ENCODE assay signal across 23 mouse cellular contexts in genomic region chr2:70614745-70615351, GRCm38 (mm10). TPM values are rescaled to one million over a fixed set of nuclear protein-coding genes. Genes with fewer than 3 reads are reported as not detected.
DNase-seq lines count a peak whose midpoint lies in the region; ATAC-seq and TF ChIP-seq lines count a peak whose summit lies in the region.
"Had no signal": no experiment of that assay in that cellular context is flagged by ENCODE, and none has a peak within 500 bp of the region (broad histone marks: within the 10 kb centered on the region; RNA-seq: fewer than 3 reads in every experiment).

No protein-coding gene starts in this region.

- H3K27me3 ChIP-seq in forebrain, postnatal 0 days (ENCODE audit: insufficient read depth, low read length) = no peaks in the 10 kb centered on the region
- no peaks in the 10 kb centered on the region for H3K27me3 ChIP-seq in intestine, postnatal 0 days (replicated peaks; ENCODE audit: control insufficient read depth, insufficient read depth, low read length)
- H3K27me3 ChIP-seq: embryonic facial prominence, embryonic 13.5 days; heart, embryonic 13.5 days; neural tube, embryonic 15.5 days had no signal

- WGBS in forebrain, postnatal 0 days = 86% methylated on average over 7 of the region's 7 CpGs
- 73% methylated on average over 7 of the region's 7 CpGs for WGBS in intestine, postnatal 0 days

- no peak for TF ChIP-seq CTCF in forebrain, postnatal 0 days (IDR thresholded peaks at IDR 0.05; ENCODE audit: low read depth)
- no peak for TF ChIP-seq CTCF in intestine, postnatal 0 days (IDR thresholded peaks at IDR 0.05; ENCODE audit: low read depth)

- no peak overlapping the region for H3K9ac ChIP-seq in forebrain, postnatal 0 days
- H3K9ac ChIP-seq in intestine, postnatal 0 days (ENCODE audit: low read depth, low read length) = no peak overlapping the region
- H3K9ac ChIP-seq: embryonic facial prominence, embryonic 13.5 days; heart, embryonic 13.5 days; neural tube, embryonic 15.5 days had no signal

- ATAC-seq in granulocyte monocyte progenitor cell, adult 5-6 weeks (replicated peaks; ENCODE audit: poor library complexity, severe bottlenecking) = peak; percentile 97
- no peak for ATAC-seq in forebrain, postnatal 0 days
- ATAC-seq in intestine, postnatal 0 days = no peak
- ATAC-seq: forebrain, embryonic 14.5 days; hindbrain, postnatal 0 days had no signal

- H3K36me3 ChIP-seq in forebrain, postnatal 0 days (ENCODE audit: insufficient read depth) = no peaks in the 10 kb centered on the region
- no peaks in the 10 kb centered on the region for H3K36me3 ChIP-seq in intestine, postnatal 0 days (ENCODE audit: control insufficient read depth, insufficient read depth)
- H3K36me3 ChIP-seq: embryonic facial prominence, embryonic 13.5 days; heart, embryonic 13.5 days; neural tube, embryonic 15.5 days had no signal

- no peaks in the 10 kb centered on the region for H3K4me1 ChIP-seq in forebrain, postnatal 0 days (ENCODE audit: insufficient read depth)
- H3K4me1 ChIP-seq in intestine, postnatal 0 days (replicated peaks; ENCODE audit: control insufficient read depth, insufficient read depth, low read length) = no peaks in the 10 kb centered on the region
- H3K4me1 ChIP-seq: heart, embryonic 13.5 days; megakaryocyte, embryonic 14.5 days; neural tube, embryonic 15.5 days had no signal

- DNase-seq in heart, adult 11 months = peak; percentile 88
- DNase-seq in heart, postnatal 25 days (ENCODE audit: low spot score) = no peak
- DNase-seq in A20 (ENCODE audit: low read depth, low spot score) = peak; percentile 89
- peak; percentile 61 to 75 for DNase-seq in spleen, adult 18-20 months
- no peak for DNase-seq in gastrocnemius, postnatal 36 days
- DNase-seq in forebrain, postnatal 0 days = no peak
- DNase-seq: adrenal gland, adult 8-10 months; cerebellum, postnatal 10 days; heart, postnatal 36 days; kidney, adult 8-10 months; kidney, postnatal 25 days; left cerebral cortex, postnatal 4 days; midbrain, embryonic 14.5 days; right cerebral cortex, postnatal 25 days had no signal

- intact Hi-C loops in heart, postnatal 25 days (cut with DNase I) = no loop called here
- intact Hi-C loops in gastrocnemius, postnatal 36 days (cut with DNase I) = no loop called here

- no peak overlapping the region for H3K27ac ChIP-seq in forebrain, postnatal 0 days (ENCODE audit: low read depth, low read length)
- H3K27ac ChIP-seq in intestine, postnatal 0 days (ENCODE audit: low read depth, low read length) = no peak overlapping the region
- H3K27ac ChIP-seq: embryonic facial prominence, embryonic 13.5 days; heart, embryonic 13.5 days; hindbrain, postnatal 0 days; neural tube, embryonic 15.5 days had no signal

- no peak overlapping the region for H3K4me3 ChIP-seq in forebrain, postnatal 0 days (ENCODE audit: low read depth, low read length)
- no peak overlapping the region for H3K4me3 ChIP-seq in intestine, postnatal 0 days (ENCODE audit: low read depth, low read length)
- H3K4me3 ChIP-seq: embryonic facial prominence, embryonic 13.5 days; heart, embryonic 13.5 days; megakaryocyte, embryonic 14.5 days; neural tube, embryonic 15.5 days had no signal

- H3K4me2 ChIP-seq in forebrain, postnatal 0 days (ENCODE audit: low read depth) = no peak overlapping the region
- H3K4me2 ChIP-seq in intestine, postnatal 0 days (replicated peaks; ENCODE audit: low read depth) = no peak overlapping the region
- H3K4me2 ChIP-seq: embryonic facial prominence, embryonic 13.5 days; heart, embryonic 13.5 days; neural tube, embryonic 15.5 days had no signal

- H3K9me3 ChIP-seq in forebrain, postnatal 0 days (ENCODE audit: low read length) = no peaks in the 10 kb centered on the region
- no peaks in the 10 kb centered on the region for H3K9me3 ChIP-seq in intestine, postnatal 0 days (ENCODE audit: control insufficient read depth)
- H3K9me3 ChIP-seq: embryonic facial prominence, embryonic 13.5 days; heart, embryonic 13.5 days; neural tube, embryonic 15.5 days had no signal

RNA-seq across cellular contexts. Expression of gene Gorasp2, which starts 46.5 kb away (rescaled TPM):
- 10 to 100 TPM; 60.8 to 61.5 TPM for total RNA-seq in heart, postnatal 25 days (2021)
- 200 and 229 TPM in 2 replicates for total RNA-seq in granulocyte monocyte progenitor cell, adult 5-6 weeks (2014; fragmentation: Nextera tagmentation)
- total RNA-seq in granulocyte monocyte progenitor cell, adult 5-6 weeks (2017) = 80.5 and 85.8 TPM in 2 replicates
- 10 to 100 TPM; 67.3 to 72.1 TPM for total RNA-seq in gastrocnemius, postnatal 36 days (2021)
- 71.2 and 82.2 TPM in 2 replicates for total RNA-seq in forebrain, postnatal 0 days (2014; rRNA removed)
- 165 and 166 TPM in 2 replicates for polyA plus RNA-seq in forebrain, postnatal 0 days (2015; fragmentation: Nextera tagmentation; extraction: Ambion mirVana)
- 145 and 153 TPM in 2 replicates for polyA plus RNA-seq in intestine, postnatal 0 days (2015; fragmentation: Nextera tagmentation; extraction: Ambion mirVana)

RNA-seq across cellular contexts. Expression of gene Gm26558, which starts 47.1 kb away (rescaled TPM):
- not detected for total RNA-seq in heart, postnatal 25 days (2021)
- total RNA-seq in granulocyte monocyte progenitor cell, adult 5-6 weeks (2014; fragmentation: Nextera tagmentation) = not detected in 2 replicates
- 0.46 TPM in 1 of 2 replicates, not detected in the other for total RNA-seq in granulocyte monocyte progenitor cell, adult 5-6 weeks (2017)
- total RNA-seq in gastrocnemius, postnatal 36 days (2021) = under 1 TPM in 1 of 2 experiments, not detected in 1; 0.30 TPM
- total RNA-seq in forebrain, postnatal 0 days (2014; rRNA removed) = 1.9 TPM in 1 of 2 replicates, not detected in the other
- polyA plus RNA-seq in forebrain, postnatal 0 days (2015; fragmentation: Nextera tagmentation; extraction: Ambion mirVana) = 3.4 and 4.2 TPM in 2 replicates
- polyA plus RNA-seq in intestine, postnatal 0 days (2015; fragmentation: Nextera tagmentation; extraction: Ambion mirVana) = 2.8 and 3.1 TPM in 2 replicates
- total RNA-seq: gastrocnemius, postnatal 4 days; heart, postnatal 36 days had no signal

Comparison
In these comparisons a context has a peak if more than half of its experiments do, and no peak if none do; other contexts are left out.
1. DNase-seq: peak in heart, adult 11 months (single experiment), A20 (single experiment) and spleen, adult 18-20 months (2 of 2); none in heart, postnatal 25 days (single experiment), gastrocnemius, postnatal 36 days (0 of 2) and forebrain, postnatal 0 days (single experiment).